Mouse (Mus musculus) right cerebral cortex, adult 2 months (tissue): ENCODE measurements at regions not wholly inside any gene's neighbourhood (a gene's known extent, or its start where the extent isn't known, plus 50 kb on each side); places are given as distances from the start of the nearest gene placed in this dataset.

Experiments used
- DNase-seq, 2 experiments: peaks; one replicate each; pipeline ENCODE4 v3.0.0; 2021 to 2022; ENCODE audit warnings: low spot score in 2 of 2

- no peak for DNase-seq
Observed at GRCm38 (mm10) chr5:84934369-84934768, 517.2 kb upstream of the Epha5 start.

GRCm38 (mm10) chr5:84917631-84918292 is 500.6 kb upstream of the Epha5 start:
- no peak for DNase-seq

- no peak for DNase-seq
Observed at GRCm38 (mm10) chr5:84901669-84902068, 484.5 kb upstream of the Epha5 start.

GRCm38 (mm10) chr5:84897535-84897934 is 480.4 kb upstream of the Epha5 start:
- DNase-seq: no peak

- DNase-seq: no peak
Observed at GRCm38 (mm10) chr5:84853622-84854021, 436.4 kb upstream of the Epha5 start.

GRCm38 (mm10) chr5:84849175-84849574 is 432.0 kb upstream of the Epha5 start:
- no peak for DNase-seq

GRCm38 (mm10) chr5:84848765-84849164 is 431.6 kb upstream of the Epha5 start:
- peak; percentile 18 to 20 for DNase-seq

- DNase-seq: no peak
Observed at GRCm38 (mm10) chr5:84811460-84811859, 394.3 kb upstream of the Epha5 start.

- DNase-seq: no peak
Observed at GRCm38 (mm10) chr5:84810844-84811243, 393.7 kb upstream of the Epha5 start.

- no peak for DNase-seq
Observed at GRCm38 (mm10) chr5:84762618-84763017, 345.4 kb upstream of the Epha5 start.

- DNase-seq: no peak
Observed at GRCm38 (mm10) chr5:84752053-84752452, 334.9 kb upstream of the Epha5 start.

GRCm38 (mm10) chr5:84705436-84705835 is 288.3 kb upstream of the Epha5 start:
- no peak for DNase-seq

GRCm38 (mm10) chr5:84690334-84691258 is 273.4 kb upstream of the Epha5 start:
- DNase-seq: no peak

GRCm38 (mm10) chr5:84687534-84687933 is 270.4 kb upstream of the Epha5 start:
- no peak for DNase-seq

GRCm38 (mm10) chr5:84655171-84655570 is 238.0 kb upstream of the Epha5 start:
- no peak for DNase-seq

- no peak for DNase-seq
Observed at GRCm38 (mm10) chr5:84635502-84635901, 218.3 kb upstream of the Epha5 start.

GRCm38 (mm10) chr5:84632851-84633250 is 215.7 kb upstream of the Epha5 start:
- DNase-seq: no peak

GRCm38 (mm10) chr5:84618194-84618593 is 201.0 kb upstream of the Epha5 start:
- no peak for DNase-seq

GRCm38 (mm10) chr5:84608683-84609082 is 191.5 kb upstream of the Epha5 start:
- DNase-seq: no peak

GRCm38 (mm10) chr5:84565311-84565946 is 148.2 kb upstream of the Epha5 start:
- DNase-seq: no peak

GRCm38 (mm10) chr5:84519836-84520235 is 102.7 kb upstream of the Epha5 start:
- DNase-seq: no peak

- no peak for DNase-seq
Observed at GRCm38 (mm10) chr5:84510144-84510543, 93.0 kb upstream of the Epha5 start.

- no peak for DNase-seq
Observed at GRCm38 (mm10) chr5:84480978-84481377, 63.8 kb upstream of the Epha5 start.
